Mouse (Mus musculus) thymus, postnatal 14 days (tissue): ENCODE measurements at regions not wholly inside any gene's neighbourhood (a gene's known extent, or its start where the extent isn't known, plus 50 kb on each side); places are given as distances from the start of the nearest gene placed in this dataset.
"Not testable (repeated sequence)": the region's sequence is repeated elsewhere in the genome, so short reads cannot be mapped to it uniquely, and the experiment has no call there.

Source experiments
- DNase-seq: peaks from one replicate; pipeline ENCODE4 v3.0.0; 2021

DNA sequence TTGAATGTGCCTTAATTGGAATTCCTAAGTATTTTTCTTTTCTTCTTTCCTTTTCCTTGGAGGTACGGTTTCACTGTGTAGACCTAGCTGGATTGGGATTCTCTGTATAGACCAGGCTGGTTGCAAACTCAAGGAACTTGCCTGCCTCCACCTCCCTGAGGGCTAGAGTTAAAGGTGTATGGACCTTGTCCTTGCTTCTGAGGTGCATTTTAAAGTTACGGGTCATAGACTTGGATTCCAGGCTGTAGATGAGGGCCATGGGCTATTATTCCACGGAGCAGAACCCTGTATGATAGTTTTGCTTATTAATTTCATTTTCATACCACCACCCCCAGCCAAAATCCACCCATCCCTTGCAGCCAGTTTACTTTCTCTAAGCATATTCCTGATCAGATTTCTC lies 50.7 kb upstream of the Wdr26 start:
- DNase-seq, result no peak

- no peak for DNase-seq
These were observed 51.4 kb upstream of the Wdr26 start for GRCm38 (mm10) chr1:181263216-181263615.

GRCm38 (mm10) chr1:181270469-181270868 lies 58.7 kb upstream of the Wdr26 start:
- not testable (repeated sequence) for DNase-seq

DNA sequence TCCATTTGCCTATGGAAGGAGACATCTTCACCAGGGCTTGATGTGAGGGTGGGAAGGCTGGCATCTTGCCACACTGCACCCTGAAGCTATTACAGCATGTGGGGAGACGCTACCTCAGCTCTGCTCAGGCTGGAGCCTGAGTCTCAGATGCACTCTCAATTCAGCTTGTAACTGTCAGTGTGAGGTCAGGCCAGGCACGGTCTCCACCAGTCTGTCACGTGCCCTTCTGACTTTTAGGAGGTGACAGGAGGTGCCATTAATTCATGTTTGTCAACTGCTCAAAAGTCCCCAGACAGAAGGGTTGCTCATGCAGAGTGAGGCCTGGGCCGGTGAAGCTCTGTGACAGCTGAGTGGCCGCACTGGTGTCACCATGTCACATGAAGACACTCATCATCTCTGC lies 59.4 kb upstream of the Wdr26 start:
- DNase-seq, result no peak

DNA sequence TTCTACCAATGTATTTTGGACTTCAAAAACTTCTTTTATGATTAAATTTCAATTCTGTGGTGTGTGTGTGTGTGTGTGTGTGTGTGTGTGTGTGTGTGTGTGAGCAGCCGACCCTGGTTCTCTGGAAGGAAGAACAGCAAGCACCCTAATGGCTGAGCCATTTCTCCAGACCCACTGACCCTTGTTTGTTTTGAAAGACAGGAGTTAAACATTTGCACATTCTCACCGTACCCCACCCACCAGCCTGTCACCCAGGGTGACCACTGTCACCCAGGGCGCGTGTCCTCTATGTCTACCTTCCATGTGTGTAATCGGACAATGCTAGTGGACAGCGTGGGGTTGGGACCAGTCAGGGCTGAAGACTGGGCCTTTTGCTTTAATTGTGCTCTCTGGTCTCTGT lies 60.0 kb upstream of the Wdr26 start:
- no peak for DNase-seq

DNA sequence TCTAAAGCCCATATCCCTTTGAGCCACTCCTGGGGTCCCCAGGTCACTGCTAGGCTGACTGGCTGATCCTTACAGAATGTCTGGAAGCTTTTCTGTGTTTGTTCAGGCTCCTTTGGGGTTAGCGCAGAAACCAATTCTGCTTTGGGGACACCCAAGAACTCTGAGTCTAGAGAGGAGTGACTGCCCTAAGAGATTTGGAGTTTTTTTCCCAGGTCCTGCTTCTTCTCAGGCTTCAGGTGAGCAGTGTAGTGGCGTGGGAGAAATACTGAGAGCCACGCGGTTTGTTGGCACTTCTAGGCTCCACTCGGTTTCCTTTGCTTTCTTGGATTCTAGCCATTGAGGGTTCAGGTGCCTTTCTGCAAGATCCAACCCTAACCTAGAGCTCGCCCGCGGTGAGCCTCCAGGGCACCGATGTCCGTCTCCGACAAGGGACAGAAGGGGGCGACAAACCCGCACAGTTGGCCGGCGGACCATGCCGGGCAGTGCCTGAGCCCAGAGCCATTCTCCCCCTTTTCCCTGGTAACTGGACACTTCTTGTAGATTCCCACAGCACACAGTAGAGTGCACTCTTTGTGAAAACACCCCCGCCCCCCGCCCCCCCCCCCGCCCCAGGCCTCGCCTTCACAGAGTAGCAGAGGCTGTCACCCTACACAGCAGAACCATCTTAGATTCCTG lies 61.0 kb upstream of the Wdr26 start:
- DNase-seq, result peak; percentile 86

DNA sequence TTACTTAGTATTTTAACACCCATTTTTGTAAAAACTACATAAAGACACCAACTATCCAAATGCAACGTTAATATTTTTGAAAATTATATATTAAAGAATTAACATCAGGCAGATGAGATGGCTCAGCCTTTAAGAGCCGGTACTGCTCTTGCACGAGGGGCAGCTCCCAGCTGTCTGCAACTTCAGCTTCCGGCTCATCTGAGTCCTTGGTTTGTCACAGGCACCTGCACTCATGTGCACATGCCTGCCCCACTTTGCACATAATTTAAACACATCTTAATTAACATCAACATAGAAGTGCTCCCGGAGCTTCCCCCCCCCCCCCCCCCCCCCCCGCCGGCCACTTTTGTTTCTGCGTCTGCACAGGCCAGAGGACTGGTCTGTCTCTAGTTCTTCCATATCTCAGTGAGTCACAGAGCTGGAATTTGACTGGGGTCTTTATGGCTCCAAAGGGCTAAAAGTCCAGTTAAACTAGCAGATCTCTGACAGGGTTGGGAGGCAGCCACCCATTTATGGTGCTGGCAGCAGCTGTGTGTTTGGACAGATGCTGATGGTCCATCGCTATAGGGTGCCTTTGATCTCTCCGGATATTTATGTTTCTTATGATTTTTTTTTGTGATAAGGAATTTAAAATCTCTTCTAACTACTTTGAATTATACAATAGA lies 61.9 kb upstream of the Wdr26 start:
- DNase-seq, result peak; percentile 37

DNA sequence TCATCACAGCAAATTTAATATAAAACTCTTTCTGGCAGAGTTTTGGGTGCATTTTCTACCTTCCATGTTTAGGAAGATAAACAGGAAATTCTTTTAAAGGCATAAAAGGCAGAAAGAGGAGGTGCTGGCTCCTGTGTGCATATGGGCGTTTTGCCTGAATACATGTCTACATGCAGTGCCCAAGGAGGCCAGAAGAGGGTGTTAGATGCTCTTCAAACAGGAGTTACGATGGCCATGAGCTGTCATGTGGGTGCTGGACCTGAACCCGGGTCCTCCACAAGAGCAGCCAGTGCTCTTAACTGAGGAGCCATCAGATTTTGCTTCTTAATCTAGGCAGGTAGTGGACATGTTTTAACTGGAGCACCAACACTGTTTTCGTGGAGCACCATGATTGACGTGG lies 69.0 kb upstream of the Wdr26 start:
- DNase-seq, result no peak

DNA sequence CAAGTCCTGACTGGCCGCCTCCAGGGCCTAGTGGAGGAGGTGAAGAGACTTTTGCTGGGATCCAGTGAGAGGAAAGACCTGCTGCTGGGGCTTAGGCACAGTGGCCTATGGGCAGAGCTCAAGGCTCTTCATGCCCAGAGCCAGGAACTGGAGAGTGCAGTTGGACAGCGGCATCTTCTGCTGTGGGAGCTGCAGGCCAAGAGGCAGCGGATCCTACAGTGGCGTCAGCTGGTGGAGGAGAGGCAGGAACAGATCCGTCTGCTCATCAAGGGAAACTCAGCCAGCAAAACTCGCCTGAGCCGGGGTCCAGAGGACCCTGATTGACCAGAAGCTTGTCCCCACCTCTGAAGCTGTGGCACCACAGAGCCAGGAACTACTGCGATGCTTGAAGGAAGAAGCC lies 69.4 kb upstream of the Cnih3 start:
- DNase-seq, result not testable (repeated sequence)

- DNase-seq, result not testable (repeated sequence)
These were observed 68.9 kb upstream of the Cnih3 start for GRCm38 (mm10) chr1:181283539-181283938.

- DNase-seq, result peak; percentile 33
These were observed 67.9 kb upstream of the Cnih3 start for GRCm38 (mm10) chr1:181284301-181285197.

DNA sequence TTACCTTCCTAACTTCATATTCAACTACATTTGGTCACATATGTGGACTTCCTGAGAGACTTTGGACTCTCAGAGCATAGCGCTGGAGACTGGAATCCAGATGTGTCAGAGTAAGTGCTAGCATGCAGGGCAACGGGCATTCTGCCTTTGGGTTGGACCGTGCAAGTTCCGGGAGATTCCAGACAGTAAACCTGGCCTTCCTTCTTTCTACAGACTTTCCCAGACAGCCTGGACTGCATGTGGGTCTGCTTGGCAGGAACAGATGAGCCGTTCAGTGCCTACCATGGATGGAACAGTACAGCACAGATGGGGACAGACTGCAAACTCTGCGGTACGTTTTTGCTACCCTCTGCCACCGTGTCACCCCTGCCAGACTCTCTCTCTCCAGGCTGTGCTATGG lies 66.8 kb upstream of the Cnih3 start:
- no peak for DNase-seq

- no peak for DNase-seq
These were observed 66.3 kb upstream of the Cnih3 start for GRCm38 (mm10) chr1:181286146-181286545.

- DNase-seq, result no peak
These were observed 65.3 kb upstream of the Cnih3 start for GRCm38 (mm10) chr1:181287166-181287565.

GRCm38 (mm10) chr1:181289385-181290035 lies 62.9 kb upstream of the Cnih3 start:
- DNase-seq, result no peak

GRCm38 (mm10) chr1:181291202-181291601 lies 61.2 kb upstream of the Cnih3 start:
- DNase-seq, result no peak

DNA sequence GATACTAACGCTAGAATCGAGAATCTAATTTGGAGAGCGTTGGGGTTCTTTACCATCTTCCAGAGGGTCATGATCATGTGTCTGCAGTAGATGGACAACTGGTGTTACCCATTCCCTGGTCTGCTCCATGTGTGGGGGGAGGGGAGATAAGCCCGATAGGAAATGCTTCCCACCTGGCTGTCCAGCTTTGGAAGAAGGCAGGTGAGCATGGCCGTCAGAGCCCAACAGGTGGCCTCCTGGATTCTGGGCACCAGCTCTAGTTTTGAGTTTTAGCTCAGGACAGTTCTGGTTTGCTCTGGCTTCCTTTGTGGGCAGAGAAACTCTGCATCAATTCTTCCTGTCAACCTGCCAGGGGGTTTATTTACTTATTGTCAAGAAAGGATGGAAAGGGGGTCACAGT lies 60.5 kb upstream of the Cnih3 start:
- DNase-seq, result no peak

GRCm38 (mm10) chr1:181293079-181293865 lies 59.2 kb upstream of the Cnih3 start:
- no peak for DNase-seq

GRCm38 (mm10) chr1:181295651-181296050 lies 56.8 kb upstream of the Cnih3 start:
- DNase-seq, result no peak

DNA sequence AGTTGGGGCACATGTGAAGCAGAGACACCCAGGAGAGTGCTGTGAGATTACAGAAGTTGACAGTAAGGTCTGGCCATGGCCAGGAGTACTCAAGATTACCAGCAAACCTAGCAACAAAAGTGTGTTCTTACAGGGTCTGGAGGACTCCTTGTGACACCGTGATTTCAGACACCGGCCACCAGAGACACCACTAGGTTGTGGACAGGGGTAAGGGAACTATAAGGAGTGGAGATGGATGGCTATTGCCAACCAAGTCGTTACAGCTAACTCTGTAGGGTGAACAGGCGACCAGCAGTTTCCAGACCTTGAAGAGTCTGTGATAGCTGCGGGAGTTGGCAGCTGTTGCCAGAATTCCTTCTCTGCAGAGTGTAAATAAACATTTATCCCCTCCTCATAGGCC lies 54.4 kb upstream of the Cnih3 start:
- DNase-seq, result no peak

GRCm38 (mm10) chr1:181299075-181299665 lies 53.3 kb upstream of the Cnih3 start:
- no peak for DNase-seq

- DNase-seq, result no peak
These were observed 52.6 kb upstream of the Cnih3 start for GRCm38 (mm10) chr1:181299826-181300225.
